Mouse (Mus musculus): ENCODE measurements around the gene Aff3.

DNA sequence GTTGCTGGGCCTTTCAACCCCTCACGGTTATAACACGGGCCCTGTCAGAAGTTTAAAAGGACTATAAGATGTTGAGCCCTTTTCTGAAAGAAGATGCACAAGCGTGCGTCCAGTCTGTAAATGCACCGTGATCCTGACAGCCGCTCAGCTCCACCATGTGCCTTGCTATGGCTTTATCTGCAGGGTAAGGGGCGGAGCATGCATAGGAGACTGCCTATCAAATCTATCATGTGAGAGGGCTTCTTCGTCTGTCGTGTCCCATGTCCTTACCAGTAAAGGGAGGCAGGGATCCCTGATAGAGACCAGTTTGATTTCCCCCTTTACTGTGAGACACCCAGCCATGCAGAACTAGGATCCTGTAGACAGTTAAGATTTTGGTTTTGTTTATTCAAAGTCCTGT, 222.3 kb downstream of the Aff3 start:
- no peak for TF ChIP-seq CTCF (IDR thresholded peaks at IDR 0.05; ENCODE audit: insufficient read depth, low read length)
- TF ChIP-seq POLR2A (IDR thresholded peaks at IDR 0.05; ENCODE audit: borderline replicate concordance, extremely low read depth, low read depth, low read length): no peak

All from lung, adult 2 months (tissue).